Mouse (Mus musculus): ENCODE measurements around the gene Hmgcs2. TPM values are rescaled to one million over a fixed set of nuclear protein-coding genes. Genes with fewer than 3 reads are reported as not detected.

Gene Hmgcs2
- total and polyA plus RNA-seq, 3 experiments = 0.12 to 0.81 TPM; not detected in 1

DNA sequence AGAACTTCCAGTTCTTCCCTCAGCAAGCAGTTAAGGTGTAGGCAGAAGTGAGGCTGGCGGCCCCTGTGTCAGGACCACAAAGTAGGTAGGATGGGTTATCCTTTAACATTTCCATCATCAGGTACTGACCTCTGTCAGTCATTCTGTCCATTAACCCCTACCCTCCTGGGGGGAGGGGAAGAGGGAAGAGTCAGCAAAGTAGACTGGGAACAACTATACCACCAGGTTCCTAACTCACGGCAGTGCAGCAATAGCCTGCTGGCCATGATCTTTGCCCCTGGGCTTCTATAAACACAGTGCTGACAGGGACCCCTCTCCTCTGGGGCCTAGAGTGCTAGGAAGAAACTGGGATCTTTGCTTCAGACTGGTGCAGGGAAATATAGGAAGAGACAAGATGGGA is 53.8 kb downstream of the Hmgcs2 start:
- Histone ChIP-seq H3K27ac (ENCODE audit: control insufficient read depth, low read depth, low read length) (no peak overlapping the region), H3K4me3 (ENCODE audit: control insufficient read depth in 1 of 2, insufficient read depth in 1 of 2, low read depth in 2 of 2, low read length in 2 of 2) (no peak overlapping the region), H3K27me3 (ENCODE audit: control insufficient read depth in 1 of 2, insufficient read depth in 2 of 2, low read length in 2 of 2) (no peaks in the 10 kb centered on the region), H3K9me3 (replicated peaks; ENCODE audit: insufficient read depth, low read length) (no peaks in the 10 kb centered on the region), H3K9ac (ENCODE audit: control insufficient read depth, low read depth, low read length, poor library complexity, severe bottlenecking) (no peak overlapping the region), H3K4me1 (ENCODE audit: control insufficient read depth in 1 of 2, insufficient read depth in 2 of 2, low read length in 2 of 2) (peaks cover 4 to 32% of the 10 kb centered on the region in 2 experiments; a peak in 3 of 4 replicates), H3K79me2 (ENCODE audit: control insufficient read depth, insufficient read depth, low read length, poor library complexity) (peaks cover 35% of the 10 kb centered on the region), H3K36me3 (ENCODE audit: control insufficient read depth in 1 of 2, insufficient read depth in 2 of 2, low read length in 2 of 2) (peaks cover 8 to 25% of the 10 kb centered on the region in 2 experiments)
- DNase-seq (ENCODE audit: low read depth, low spot score) = no peak
- TF ChIP-seq ZNF384 (IDR thresholded peaks at IDR 0.05; ENCODE audit: low read depth, low read length) (no peak), CHD2 (IDR thresholded peaks at IDR 0.05; ENCODE audit: low read length) (no peak), CHD1 (IDR thresholded peaks at IDR 0.05; ENCODE audit: low read depth, low read length) (no peak), MAZ (IDR thresholded peaks at IDR 0.05; ENCODE audit: low read depth, low read length) (no peak), ELF1 (IDR thresholded peaks at IDR 0.05; ENCODE audit: low read depth, low read length) (no peak), MEF2A (IDR thresholded peaks at IDR 0.05; ENCODE audit: extremely low read depth, insufficient replicate concordance, low read depth, low read length, poor library complexity, severe bottlenecking) (no peak), GATA1 (IDR thresholded peaks at IDR 0.05; ENCODE audit: low read depth, low read length) (no peak), POLR2AphosphoS5 (IDR thresholded peaks at IDR 0.05; ENCODE audit: borderline replicate concordance, low read depth, low read length) (no peak), TBP (IDR thresholded peaks at IDR 0.05; ENCODE audit: low read depth, low read length) (no peak), EP300 (IDR thresholded peaks at IDR 0.05; ENCODE audit: low read depth in 1 of 2, low read length in 2 of 2) (no peak), CTCF (IDR thresholded peaks at IDR 0.05 in 2 of 3, conservative IDR thresholded peaks at IDR 0.05 in 1 of 3; ENCODE audit: control insufficient read depth in 1 of 3, insufficient read depth in 1 of 3, low read depth in 2 of 3, low read length in 3 of 3, poor library complexity in 1 of 3, severe bottlenecking in 1 of 3) (no peak), MAFK (IDR thresholded peaks at IDR 0.05; ENCODE audit: borderline replicate concordance, low read depth, low read length) (no peak), SIN3A (IDR thresholded peaks at IDR 0.05; ENCODE audit: low read length) (no peak), NRF1 (IDR thresholded peaks at IDR 0.05; ENCODE audit: insufficient read depth, low read depth, low read length, poor library complexity, severe bottlenecking) (no peak), TCF12 (IDR thresholded peaks at IDR 0.05; ENCODE audit: low read depth, low read length) (no peak), ZMIZ1 (IDR thresholded peaks at IDR 0.05; ENCODE audit: low read depth, low read length) (no peak)

DNA sequence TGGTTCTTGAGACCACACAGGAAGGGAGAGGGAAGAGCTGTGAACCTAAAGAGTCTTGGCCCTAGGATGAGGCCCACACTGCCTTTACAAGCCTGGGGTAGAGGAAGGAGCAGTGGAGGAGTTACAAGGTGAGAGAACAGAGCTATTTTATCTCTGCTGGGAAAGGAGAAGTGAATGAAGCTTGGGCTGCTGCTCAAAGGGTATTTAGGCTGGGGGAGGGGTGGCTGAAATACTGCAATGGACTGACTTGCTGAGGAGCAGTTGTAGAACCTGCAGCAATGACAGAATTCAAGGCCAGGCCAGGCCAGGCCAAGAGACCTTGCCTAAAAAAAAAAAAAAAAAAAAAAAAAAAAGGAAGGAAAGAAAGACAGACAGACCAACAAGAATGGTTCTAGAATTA is 55.1 kb downstream of the Hmgcs2 start:
- peaks cover 7 to 35% of the 10 kb centered on the region in 2 experiments for H3K4me1 ChIP-seq (ENCODE audit: control insufficient read depth in 1 of 2, insufficient read depth in 2 of 2, low read length in 2 of 2)
- H3K4me3 ChIP-seq (ENCODE audit: control insufficient read depth in 1 of 2, insufficient read depth in 1 of 2, low read depth in 2 of 2, low read length in 2 of 2) = no peak overlapping the region
- H3K79me2 ChIP-seq (ENCODE audit: control insufficient read depth, insufficient read depth, low read length, poor library complexity) = peaks cover 40% of the 10 kb centered on the region
- no peaks in the 10 kb centered on the region for H3K9me3 ChIP-seq (replicated peaks; ENCODE audit: insufficient read depth, low read length)
- H3K27ac ChIP-seq (ENCODE audit: control insufficient read depth, low read depth, low read length) = no peak overlapping the region; the same call in 1 of the 2 replicates
- peaks cover 7 to 28% of the 10 kb centered on the region in 2 experiments for H3K36me3 ChIP-seq (ENCODE audit: control insufficient read depth in 1 of 2, insufficient read depth in 2 of 2, low read length in 2 of 2)
- H3K27me3 ChIP-seq (ENCODE audit: control insufficient read depth in 1 of 2, insufficient read depth in 2 of 2, low read length in 2 of 2) = no peaks in the 10 kb centered on the region
- TF ChIP-seq ETS1 (IDR thresholded peaks at IDR 0.05; ENCODE audit: low read depth, low read length) = no peak
- TF ChIP-seq GATA1 (IDR thresholded peaks at IDR 0.05; ENCODE audit: low read depth, low read length) = peak; percentile 49
- TF ChIP-seq MXI1 (IDR thresholded peaks at IDR 0.05; ENCODE audit: low read depth, low read length) = no peak
- 0 out of 2 replicates have a peak, but pooled peaks have one; percentile 16 for TF ChIP-seq TBP (IDR thresholded peaks at IDR 0.05; ENCODE audit: low read depth, low read length)
- TF ChIP-seq NRF1 (IDR thresholded peaks at IDR 0.05; ENCODE audit: insufficient read depth, low read depth, low read length, poor library complexity, severe bottlenecking) = no peak
- no peak for TF ChIP-seq SMC3 (IDR thresholded peaks at IDR 0.05; ENCODE audit: low read depth, low read length)
- TF ChIP-seq EP300 (IDR thresholded peaks at IDR 0.05; ENCODE audit: low read depth in 1 of 2, low read length in 2 of 2) = peak in 1 of 2 experiments; percentile 30; a peak in 1 of 4 replicates
- no peak for TF ChIP-seq ELF1 (IDR thresholded peaks at IDR 0.05; ENCODE audit: low read depth, low read length)
- TF ChIP-seq CHD2 (IDR thresholded peaks at IDR 0.05; ENCODE audit: low read length) = peak; percentile 39
- TF ChIP-seq NELFE (IDR thresholded peaks at IDR 0.05; ENCODE audit: low read depth, low read length) = no peak
- 0 out of 2 replicates have a peak, but pooled peaks have one; percentile 33 for TF ChIP-seq BHLHE40 (IDR thresholded peaks at IDR 0.05; ENCODE audit: borderline replicate concordance, low read depth, low read length)
- TF ChIP-seq HCFC1 (IDR thresholded peaks at IDR 0.05; ENCODE audit: low read depth, low read length) = 0 out of 2 replicates have a peak, but pooled peaks have one; percentile 11
- no peak overlapping the region for H3K9ac ChIP-seq (ENCODE audit: control insufficient read depth, low read depth, low read length, poor library complexity, severe bottlenecking)
- DNase-seq (ENCODE audit: low read depth, low spot score) = peak; percentile 71

Measured in MEL (cell line).